Mouse (Mus musculus): ENCODE data around the gene Cux2.

DNA sequence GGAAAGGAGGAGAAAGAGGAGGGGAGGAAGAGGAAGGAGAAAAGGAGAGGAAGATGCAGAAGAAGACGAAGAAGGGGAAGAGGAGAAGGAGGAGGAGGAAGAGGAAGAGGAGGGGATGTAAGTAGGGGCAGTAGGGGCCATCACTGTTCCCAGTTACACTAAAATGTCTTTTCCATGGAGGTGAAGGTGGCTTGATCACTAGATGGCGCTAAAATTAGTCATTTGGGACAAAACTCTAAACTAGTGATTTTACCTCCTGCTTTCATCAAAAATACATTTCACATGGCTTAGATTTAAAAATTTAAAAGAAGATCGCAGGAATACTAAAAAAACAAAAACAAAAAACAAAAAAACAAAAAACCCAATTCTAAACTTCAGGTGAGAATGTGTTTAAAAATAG is 156.3 kb downstream of the Cux2 start:
- TF ChIP-seq POLR2AphosphoS5 (IDR thresholded peaks at IDR 0.05; ENCODE audit: borderline replicate concordance, low read depth, low read length): no peak
- no peak for TF ChIP-seq GATA1 (IDR thresholded peaks at IDR 0.05; ENCODE audit: low read depth, low read length)
- no peak for TF ChIP-seq ETS1 (IDR thresholded peaks at IDR 0.05; ENCODE audit: low read depth, low read length)
- TF ChIP-seq HCFC1 (IDR thresholded peaks at IDR 0.05; ENCODE audit: low read depth, low read length): no peak
- TF ChIP-seq CTCF (IDR thresholded peaks at IDR 0.05 in 2 of 3, conservative IDR thresholded peaks at IDR 0.05 in 1 of 3; ENCODE audit: control insufficient read depth in 1 of 3, insufficient read depth in 1 of 3, low read depth in 2 of 3, low read length in 3 of 3, poor library complexity in 1 of 3, severe bottlenecking in 1 of 3): peak in 2 of 3 experiments; percentile 25 to 64; a peak in 4 of 6 replicates
- no peak for TF ChIP-seq KAT2A (conservative IDR thresholded peaks at IDR 0.05; ENCODE audit: low read depth, low read length)
- TF ChIP-seq MAX (IDR thresholded peaks at IDR 0.05; ENCODE audit: low read length): no peak
- no peak for TF ChIP-seq UBTF (IDR thresholded peaks at IDR 0.05; ENCODE audit: borderline replicate concordance, insufficient read depth, low read depth, low read length)
- TF ChIP-seq USF1 (IDR thresholded peaks at IDR 0.05; ENCODE audit: low read depth, low read length): no peak
- no peak for TF ChIP-seq MEF2A (IDR thresholded peaks at IDR 0.05; ENCODE audit: extremely low read depth, insufficient replicate concordance, low read depth, low read length, poor library complexity, severe bottlenecking)
- no peak for TF ChIP-seq POLR2A (IDR thresholded peaks at IDR 0.05; ENCODE audit: control insufficient read depth in 1 of 2, insufficient read depth in 1 of 2, low read depth in 1 of 2, low read length in 2 of 2, poor library complexity in 1 of 2)
